Mouse (Mus musculus): ENCODE data around the gene Olfr510.
"Not testable (repeated sequence)": the region's sequence is repeated elsewhere in the genome, so short reads cannot be mapped to it uniquely, and the experiment has no call there.

Olfr510 gene

DNA sequence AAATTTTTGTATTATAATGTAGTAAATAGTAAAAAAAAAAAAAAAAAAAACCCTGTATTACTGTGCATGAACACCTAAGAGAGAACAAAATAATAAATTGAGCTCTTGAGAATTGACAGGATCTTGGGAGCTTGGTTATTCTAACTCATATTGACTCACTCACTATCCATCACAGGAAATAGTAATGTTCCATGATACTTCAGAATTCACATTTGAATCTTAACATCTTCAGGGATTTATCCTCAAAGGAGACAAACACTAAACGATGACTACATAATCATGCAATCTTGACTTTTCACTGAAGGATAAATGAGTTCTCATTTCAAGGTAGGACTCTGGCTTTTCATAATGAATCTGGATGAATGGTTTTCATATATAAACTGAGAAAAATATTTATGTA is at the start of gene Olfr510:
Olfr510 (plus strand) TSS at position 301 of the 400 bp plus-strand sequence.
- DNase-seq (ENCODE audit: low spot score): no peak

DNA sequence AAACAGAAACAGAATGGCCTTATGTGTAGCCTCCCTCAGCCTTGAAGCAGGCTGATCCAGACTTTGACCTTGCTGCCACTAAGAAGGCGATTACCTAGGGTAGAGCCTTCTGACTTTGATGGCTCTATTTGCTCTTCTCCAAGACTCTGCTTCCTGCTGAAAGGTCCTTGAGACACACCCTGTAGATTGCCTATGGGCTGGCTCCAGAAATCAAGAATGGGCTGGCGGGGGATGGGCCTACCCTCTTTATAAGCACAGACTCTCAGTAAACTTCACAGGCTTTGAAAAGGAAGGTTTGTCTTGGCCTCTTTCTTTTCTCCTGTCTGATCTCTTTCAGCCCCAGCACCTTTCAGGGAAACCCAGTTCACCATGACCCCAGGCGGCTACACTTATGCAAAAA is 49.4 kb upstream of the Olfr510 start:
- DNase-seq (ENCODE audit: low spot score): not testable (repeated sequence)

DNA sequence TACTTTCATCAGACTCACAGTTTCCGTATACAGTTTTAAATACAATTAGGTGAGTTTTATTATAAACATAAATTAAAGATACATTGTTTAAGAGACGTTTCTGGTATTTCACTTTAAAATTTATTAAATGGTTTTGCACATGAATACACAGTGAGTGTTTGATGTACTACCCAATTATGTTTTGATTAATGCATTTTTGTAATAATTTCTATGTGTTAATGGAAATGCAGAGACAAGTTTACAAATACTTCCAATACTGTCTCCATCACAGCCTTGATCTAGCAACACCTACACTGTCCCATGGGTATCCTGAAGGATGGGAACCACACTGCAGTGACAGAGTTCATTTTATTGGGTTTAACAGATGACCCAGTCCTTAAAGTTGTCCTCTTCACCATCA is 44.7 kb upstream of the Olfr510 start, which contains the start of gene Olfr507:
Olfr507 (plus strand) TSS at position 301 of the 400 bp plus-strand sequence.
- DNase-seq (ENCODE audit: low spot score): no peak

DNA sequence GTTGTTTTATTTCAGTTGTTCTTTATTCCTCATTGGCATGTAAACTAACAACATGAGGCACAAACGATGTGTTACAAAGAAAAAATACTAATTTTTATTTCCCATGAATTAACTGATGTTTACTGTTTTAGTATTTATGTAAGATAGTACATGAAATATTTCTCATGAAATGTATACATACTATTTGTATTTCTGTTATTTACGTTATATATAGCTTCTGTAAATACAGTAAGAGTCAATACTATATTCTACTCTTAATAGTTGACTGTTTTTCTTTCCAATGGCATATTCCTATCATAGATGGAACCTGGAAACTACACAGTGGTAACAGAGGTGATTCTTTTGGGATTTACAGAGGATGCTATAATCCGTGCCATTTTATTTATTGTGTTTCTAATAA is 36.5 kb upstream of the Olfr510 start, which contains the start of gene Olfr508:
Olfr508 (plus strand) TSS at position 301 of the 400 bp plus-strand sequence.
- DNase-seq (ENCODE audit: low spot score): no peak

DNA sequence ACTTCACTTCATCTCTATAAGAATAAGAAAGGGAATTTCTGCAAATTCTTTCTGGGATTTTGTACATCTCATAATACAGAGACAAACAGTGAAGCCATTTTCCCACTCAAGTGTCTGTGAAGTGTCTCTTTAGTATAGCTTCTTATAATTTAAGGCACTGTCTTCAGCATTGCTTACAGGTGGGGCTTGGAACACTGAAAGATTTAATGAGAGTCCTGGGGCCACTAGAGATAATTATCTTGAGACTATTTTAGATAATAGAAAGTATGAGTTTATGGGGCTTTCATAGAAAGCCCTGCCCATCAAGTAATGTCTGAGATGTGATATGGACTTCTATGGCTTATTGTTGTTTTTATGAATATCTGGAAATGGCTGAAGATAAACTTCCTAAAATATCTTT is 14.4 kb upstream of the Olfr510 start, which contains the start of gene Olfr509:
Olfr509 (minus strand) TSS at position 101 of the 400 bp plus-strand sequence.
- no peak for DNase-seq (ENCODE audit: low spot score)

DNA sequence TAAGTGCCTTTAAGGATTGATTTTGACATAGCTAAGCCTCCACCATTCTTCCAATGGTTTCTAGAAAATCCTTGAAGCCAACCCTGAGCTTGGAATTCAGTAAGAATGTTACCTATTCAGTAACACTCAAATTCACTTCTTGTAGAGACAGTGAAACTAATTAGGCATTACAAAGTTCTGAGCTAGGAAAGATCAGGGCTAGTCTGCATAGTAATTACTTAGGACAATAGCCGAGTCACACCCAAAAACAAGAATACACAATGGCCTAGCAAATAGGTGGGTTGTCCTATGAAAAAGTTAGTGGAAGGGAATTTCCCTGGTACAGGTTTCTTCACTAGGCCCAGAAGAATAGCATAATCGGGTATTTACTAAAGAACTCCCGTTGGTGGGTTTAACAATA is 3.8 kb upstream of the Olfr510 start:
- DNase-seq (ENCODE audit: low spot score): no peak

DNA sequence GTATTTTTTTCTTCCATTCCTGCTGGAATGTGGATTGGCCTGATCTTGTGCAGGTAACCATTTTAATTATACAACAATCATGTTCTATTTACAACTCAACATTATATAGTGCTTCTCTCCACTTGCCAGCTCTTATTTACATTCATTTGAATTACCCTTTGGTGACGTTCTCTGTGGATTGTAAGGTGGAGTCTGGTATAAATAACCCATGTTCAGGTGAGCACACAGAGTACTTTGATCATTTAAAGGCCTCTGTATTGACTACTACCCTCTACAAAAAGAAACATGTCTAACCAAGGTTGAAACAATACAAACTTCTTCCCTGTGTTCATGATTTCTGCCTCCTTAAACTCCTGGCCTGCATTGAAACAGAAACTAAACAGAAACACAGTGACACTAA is 4.8 kb downstream of the Olfr510 start:
- DNase-seq (ENCODE audit: low spot score): no peak

DNA sequence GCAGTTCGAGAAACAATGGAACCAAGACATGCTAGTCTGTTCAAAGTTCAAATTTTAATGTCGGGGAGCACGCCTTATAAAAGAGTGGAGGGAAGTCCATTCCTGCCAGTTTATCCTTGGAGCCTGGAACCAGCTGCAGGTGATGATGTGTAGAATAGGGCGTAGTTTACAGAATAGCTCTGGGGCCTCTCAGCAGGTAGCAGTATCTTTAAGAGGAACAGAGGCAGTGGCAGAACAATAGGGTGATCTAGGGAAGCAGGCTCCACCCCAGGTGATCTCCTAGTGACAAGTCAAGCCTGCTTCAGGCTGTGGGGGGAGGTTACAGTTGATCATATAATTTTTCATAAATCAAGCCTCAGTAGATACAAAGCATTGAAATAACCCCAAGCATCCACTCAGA is 12.7 kb downstream of the Olfr510 start:
- no peak for DNase-seq (ENCODE audit: low spot score)

DNA sequence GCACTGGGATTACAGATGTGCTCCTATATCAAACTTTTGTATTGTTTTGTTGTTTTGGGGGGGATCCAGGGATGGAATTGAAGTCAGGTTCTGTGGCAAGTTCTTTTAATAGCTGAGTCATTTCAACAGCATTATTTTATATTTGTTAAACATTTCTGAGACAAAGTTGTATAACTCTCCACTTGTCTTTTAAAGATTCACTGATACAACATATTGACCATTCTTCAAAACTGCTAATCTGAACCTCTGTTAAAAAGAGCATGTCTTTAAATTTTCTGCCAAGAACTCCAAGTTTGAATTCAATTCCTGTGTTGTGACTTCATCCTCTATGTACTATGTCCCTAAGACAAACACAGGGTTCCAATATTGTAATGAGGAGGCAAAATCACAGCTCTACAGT is 46.8 kb downstream of the Olfr510 start, which contains the start of gene Olfr512:
Olfr512 (plus strand) TSS at position 301 of the 400 bp plus-strand sequence.
- DNase-seq (ENCODE audit: low spot score): no peak
